Mouse (Mus musculus) heart, adult 18-20 months (tissue): ENCODE measurements around the gene C1ra. TPM values are rescaled to one million over a fixed set of nuclear protein-coding genes. Genes with fewer than 3 reads are reported as not detected.
"Not testable (repeated sequence)": the region's sequence is repeated elsewhere in the genome, so short reads cannot be mapped to it uniquely, and the experiment has no call there.

ENCODE experiments used
- DNase-seq, 2 experiments: peaks; one replicate each; pipeline ENCODE4 v3.0.0; 2021 to 2022; ENCODE audit warnings: mixed read lengths in 1 of 2
- total RNA-seq, 2 experiments: library from RNA; stranded (reverse); gene quantifications; 2 replicates each; pipeline ENCODE4 v1.2.3; 2021

C1ra gene
- total RNA-seq, 2 experiments from 2014 or later = 12.0 to 17.7 TPM

- no peak for DNase-seq
These were observed 26.6 kb upstream of the C1ra start for GRCm38 (mm10) chr6:124485414-124486144.

GRCm38 (mm10) chr6:124487509-124487908 lies 24.7 kb upstream of the C1ra start:
- DNase-seq = no peak

GRCm38 (mm10) chr6:124488952-124489351 lies 23.3 kb upstream of the C1ra start:
- DNase-seq = no peak

- no peak for DNase-seq
These were observed 20.8 kb upstream of the C1ra start for GRCm38 (mm10) chr6:124491427-124491826.

- peak; percentile 92 to 94 for DNase-seq
These were observed 19.2 kb upstream of the C1ra start, which contains the start of gene C1rl for GRCm38 (mm10) chr6:124492842-124493561. C1rl (plus strand) TSS chr6:124493113.

GRCm38 (mm10) chr6:124493886-124494285 lies 18.3 kb upstream of the C1ra start:
- DNase-seq = peak; percentile 36 to 37

GRCm38 (mm10) chr6:124496054-124496453 lies 16.2 kb upstream of the C1ra start:
- no peak for DNase-seq

- DNase-seq = no peak
These were observed 12.2 kb upstream of the C1ra start for GRCm38 (mm10) chr6:124499914-124500566.

GRCm38 (mm10) chr6:124501473-124501872 lies 10.7 kb upstream of the C1ra start:
- peak; percentile 38 to 43 for DNase-seq

- DNase-seq = no peak
These were observed 10.2 kb upstream of the C1ra start for GRCm38 (mm10) chr6:124502021-124502420.

GRCm38 (mm10) chr6:124505028-124505427 lies 7.2 kb upstream of the C1ra start:
- DNase-seq = peak; percentile 22 to 62

- no peak for DNase-seq
These were observed 5.2 kb upstream of the C1ra start for GRCm38 (mm10) chr6:124506991-124507390.

- DNase-seq = no peak
These were observed 3.9 kb upstream of the C1ra start for GRCm38 (mm10) chr6:124508292-124508691.

GRCm38 (mm10) chr6:124509192-124509591 lies 3.0 kb upstream of the C1ra start:
- DNase-seq = not testable (repeated sequence)

- no peak for DNase-seq
These were observed 269 bp upstream of the C1ra start for GRCm38 (mm10) chr6:124511936-124512335.

- not testable (repeated sequence) for DNase-seq
These were observed 5.5 kb downstream of the C1ra start for GRCm38 (mm10) chr6:124517733-124518132.

GRCm38 (mm10) chr6:124522082-124522481 lies 9.9 kb downstream of the C1ra start:
- DNase-seq = peak in 1 of 2 experiments; percentile 14

GRCm38 (mm10) chr6:124527881-124528280 lies 15.7 kb downstream of the C1ra start:
- no peak for DNase-seq

- no peak for DNase-seq
These were observed 18.9 kb downstream of the C1ra start for GRCm38 (mm10) chr6:124531077-124531476.

- not testable (repeated sequence) for DNase-seq
These were observed 24.1 kb downstream of the C1ra start for GRCm38 (mm10) chr6:124536125-124536829.

- not testable (repeated sequence) for DNase-seq
These were observed 29.0 kb downstream of the C1ra start for GRCm38 (mm10) chr6:124541176-124541575.

- DNase-seq = peak; percentile 82 to 83
These were observed 30.1 kb downstream of the C1ra start, which contains the start of gene C1s1 for GRCm38 (mm10) chr6:124542284-124542683. C1s1 (minus strand) TSS chr6:124542359.
